Mouse (Mus musculus) common myeloid progenitor, adult 5-6 weeks (primary cell): ENCODE measurements around the gene 1110051M20Rik. TPM values are rescaled to one million over a fixed set of nuclear protein-coding genes. Genes with fewer than 3 reads are reported as not detected.

ENCODE experiments used
- ATAC-seq: replicated peaks from 2 replicates; pipeline ENCODE4 v1.8.0; 2016; ENCODE audit warnings: low read depth, mild to moderate bottlenecking, moderate TSS enrichment, inconsistent platforms; ENCODE audit not compliant: poor library complexity, severe bottlenecking
- total RNA-seq: library from RNA; stranded (forward); fragments of 200-1000, 187-1606 nt; gene quantifications from 2 replicates; pipeline ENCODE4 v1.2.3, GENCODE M21; 2017

1110051M20Rik gene
- total RNA-seq, 1 experiment from 2014 or later: 12.2 TPM

GRCm38 (mm10) chr2:91426321-91426720 is 18.2 kb downstream of the 1110051M20Rik start:
- ATAC-seq: no peak

DNA sequence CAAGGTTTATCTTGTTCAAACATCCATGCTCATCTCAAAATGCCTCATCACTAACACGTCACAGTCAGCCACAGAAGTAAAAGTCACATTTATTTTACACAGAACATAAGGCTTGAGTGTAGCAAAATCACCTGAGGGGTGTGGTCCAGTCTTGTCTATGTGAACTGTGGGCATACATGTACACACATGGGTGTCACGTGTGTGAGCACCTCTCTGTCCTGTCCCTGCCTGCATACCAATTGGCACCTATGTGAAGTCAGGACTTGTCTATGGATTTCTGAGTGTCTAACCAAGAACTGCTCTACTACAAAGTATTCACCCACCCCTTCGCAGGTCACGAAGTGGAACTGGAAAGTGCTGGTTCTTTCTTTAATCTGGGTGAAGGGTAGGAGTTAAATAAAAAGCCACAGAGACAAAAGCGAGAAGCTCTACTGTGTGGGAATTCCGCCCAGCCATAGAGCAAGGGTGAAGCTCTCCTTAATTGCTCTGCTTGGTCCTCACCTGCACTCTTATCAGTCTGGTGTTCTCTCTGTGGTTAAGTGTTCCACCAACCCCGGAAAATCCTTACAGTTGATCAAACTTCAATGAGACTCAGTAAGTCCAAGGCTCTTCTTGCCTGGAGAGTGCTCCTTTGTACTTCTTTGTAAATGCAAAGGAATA is 20.3 kb downstream of the 1110051M20Rik start:
- ATAC-seq: no peak

DNA sequence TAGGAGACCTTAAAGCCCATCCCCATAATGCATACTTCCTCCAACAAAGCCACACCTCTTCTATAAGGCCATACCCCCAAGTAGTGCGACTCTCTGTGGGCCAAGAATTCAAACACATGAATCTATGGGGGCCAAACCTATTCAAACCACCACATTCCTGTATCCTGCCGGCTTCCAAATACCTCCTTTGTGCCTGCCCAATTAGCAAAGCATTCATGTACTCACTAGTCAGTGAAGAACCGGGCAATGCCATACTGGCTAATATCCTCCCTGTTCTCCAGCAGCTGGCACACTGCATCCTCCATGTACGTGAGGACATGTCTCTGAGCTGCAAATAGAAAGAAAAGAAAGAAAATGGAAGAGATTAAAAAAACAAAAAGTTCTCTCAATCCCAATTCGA is 22.9 kb downstream of the 1110051M20Rik start:
- ATAC-seq: no peak

DNA sequence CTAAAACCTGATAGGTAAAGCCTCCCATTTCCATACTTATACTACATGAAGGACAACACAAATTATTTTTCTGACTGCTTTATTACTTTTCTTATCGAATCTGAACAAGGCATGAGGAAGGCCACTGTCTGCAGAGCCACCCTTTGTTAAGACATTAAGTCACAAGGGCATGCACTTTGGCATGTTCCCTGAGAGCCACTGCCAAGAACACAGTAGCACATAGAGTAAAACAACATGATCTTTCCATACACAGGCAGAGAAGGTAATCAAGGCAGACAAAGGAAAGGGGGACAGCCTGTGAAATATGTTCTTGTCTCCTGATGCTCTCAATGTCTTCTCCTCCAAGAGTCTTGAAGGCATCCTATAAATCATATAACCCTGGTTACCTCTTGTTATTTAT is 30.7 kb downstream of the 1110051M20Rik start:
- ATAC-seq: no peak

DNA sequence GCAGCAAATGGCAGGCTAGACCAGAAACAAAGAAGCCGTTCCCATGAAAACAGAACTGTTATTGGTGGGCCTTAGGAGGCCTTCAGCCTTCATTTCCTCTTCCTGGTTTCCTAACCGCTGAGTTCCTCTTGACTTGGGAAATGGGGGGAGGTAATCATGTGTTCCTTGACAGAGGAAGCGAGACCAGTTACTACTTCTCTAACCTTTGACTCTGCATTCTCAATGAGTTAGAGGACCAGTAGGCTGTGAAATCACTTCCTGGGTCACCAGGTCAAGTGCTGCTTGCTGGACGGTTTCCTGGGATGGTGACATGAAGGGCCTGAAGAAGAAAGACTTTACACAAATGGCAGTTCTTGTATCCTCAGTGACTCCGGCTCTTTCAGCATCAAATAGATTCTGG is 32.1 kb downstream of the 1110051M20Rik start:
- peak; percentile 83 for ATAC-seq

DNA sequence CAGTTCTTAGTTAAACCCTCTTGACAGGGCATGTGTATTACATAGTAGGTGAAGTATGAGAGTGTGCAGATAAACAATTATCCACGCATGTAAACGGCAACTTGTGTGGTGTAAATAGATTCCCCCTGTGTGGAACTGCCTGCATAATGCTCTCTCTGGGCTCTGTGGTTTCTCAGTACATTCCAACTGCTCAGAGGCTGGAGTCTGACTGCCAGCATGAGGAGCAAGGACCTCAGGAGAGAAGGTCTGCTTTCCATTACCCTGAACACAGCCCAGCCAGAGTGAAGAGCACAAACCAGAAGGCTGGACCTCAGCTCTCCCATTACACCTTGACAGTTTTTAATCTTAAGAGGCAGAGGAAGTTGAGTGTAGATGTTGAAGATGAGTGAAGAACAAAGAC is 33.0 kb downstream of the 1110051M20Rik start:
- ATAC-seq: no peak

- ATAC-seq: no peak
Measured at GRCm38 (mm10) chr2:91408031-91408430, 36.5 kb downstream of the 1110051M20Rik start.

- no peak for ATAC-seq
Measured at GRCm38 (mm10) chr2:91405071-91405470, 39.4 kb downstream of the 1110051M20Rik start.

GRCm38 (mm10) chr2:91399727-91400126 is 44.8 kb downstream of the 1110051M20Rik start:
- no peak for ATAC-seq

DNA sequence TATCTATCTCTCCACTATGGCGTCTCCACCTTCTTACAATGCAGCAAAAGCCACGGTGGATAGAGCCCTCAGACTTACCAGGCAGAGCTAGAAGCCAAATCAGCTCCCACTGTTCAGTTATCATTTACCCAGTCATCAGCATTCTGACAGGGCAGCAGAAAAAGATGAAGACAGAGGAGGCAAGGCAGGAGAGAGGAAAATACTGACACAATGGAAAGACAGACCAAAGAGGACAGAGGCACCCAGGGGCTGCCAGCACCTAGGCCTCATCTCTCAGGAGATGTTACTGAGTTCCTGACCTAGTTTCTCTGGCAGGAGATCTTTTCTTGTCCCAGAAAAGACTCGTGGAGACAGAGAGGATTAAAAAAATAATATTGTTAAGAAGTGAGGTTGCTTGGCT is 45.3 kb downstream of the 1110051M20Rik start:
- no peak for ATAC-seq

GRCm38 (mm10) chr2:91394078-91394477 is 50.4 kb downstream of the 1110051M20Rik start:
- no peak for ATAC-seq

DNA sequence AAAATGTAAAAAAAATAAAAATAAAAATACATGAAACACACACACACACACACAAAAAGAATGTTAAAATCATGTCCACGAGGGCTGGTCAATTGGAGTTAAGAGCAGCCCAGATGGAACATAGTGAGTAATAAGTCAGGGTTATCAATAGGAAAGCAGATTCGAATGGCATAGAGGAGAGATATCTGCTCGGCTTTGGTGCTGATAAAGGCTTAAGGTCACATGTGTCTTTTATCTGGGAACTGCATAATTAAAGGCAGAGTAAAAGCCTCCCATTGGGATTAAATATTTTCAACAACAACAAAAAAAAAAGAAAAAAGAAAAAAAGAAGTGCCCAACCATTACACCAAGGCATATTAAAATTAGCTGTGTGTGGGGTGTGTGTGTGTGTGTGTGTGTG is 55.8 kb downstream of the 1110051M20Rik start:
- no peak for ATAC-seq

- no peak for ATAC-seq
Measured at GRCm38 (mm10) chr2:91388281-91388680, 56.2 kb downstream of the 1110051M20Rik start.

GRCm38 (mm10) chr2:91387287-91387958 is 57.1 kb downstream of the 1110051M20Rik start:
- ATAC-seq: no peak

- ATAC-seq: no peak
Measured at GRCm38 (mm10) chr2:91386547-91387286, 57.8 kb downstream of the 1110051M20Rik start.

DNA sequence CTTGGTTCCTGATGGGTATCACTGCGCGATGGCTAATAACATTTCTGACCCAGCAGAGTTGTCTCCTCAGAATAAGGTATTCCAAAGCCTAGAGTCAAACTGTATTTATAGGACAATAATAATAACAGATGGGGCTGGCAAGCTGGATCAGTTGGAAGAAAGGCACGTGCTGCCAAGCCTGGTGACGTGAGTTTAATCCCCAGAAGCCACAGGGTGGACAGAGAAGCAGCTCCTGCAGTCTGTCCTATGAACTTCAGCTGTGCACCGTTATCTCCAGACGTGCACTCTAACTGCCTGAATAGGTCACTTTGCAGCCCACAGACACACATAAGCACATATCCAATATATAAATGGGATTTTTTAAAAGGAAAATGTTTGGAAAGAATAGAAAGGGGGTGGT is 61.2 kb downstream of the 1110051M20Rik start:
- no peak for ATAC-seq

DNA sequence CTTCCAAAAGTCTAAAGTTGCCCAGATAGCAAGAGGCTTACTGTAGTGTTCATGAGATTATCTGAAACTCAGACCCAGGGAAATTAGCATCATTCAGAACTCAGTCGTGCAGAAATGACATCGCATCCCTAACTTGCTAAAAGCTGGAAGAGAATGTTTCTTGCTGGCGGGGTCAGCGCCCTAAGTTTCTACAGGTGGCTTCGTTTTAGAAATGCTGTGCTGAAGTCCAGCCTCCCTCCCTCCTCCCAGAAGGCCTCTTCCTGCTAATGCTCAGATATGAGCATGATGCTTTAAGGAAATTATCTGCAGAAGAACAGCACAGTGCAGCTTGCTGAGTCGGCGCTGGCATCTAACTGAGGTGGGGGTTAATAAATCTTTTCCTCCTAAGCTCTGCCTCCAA is 67.5 kb downstream of the 1110051M20Rik start:
- no peak for ATAC-seq

DNA sequence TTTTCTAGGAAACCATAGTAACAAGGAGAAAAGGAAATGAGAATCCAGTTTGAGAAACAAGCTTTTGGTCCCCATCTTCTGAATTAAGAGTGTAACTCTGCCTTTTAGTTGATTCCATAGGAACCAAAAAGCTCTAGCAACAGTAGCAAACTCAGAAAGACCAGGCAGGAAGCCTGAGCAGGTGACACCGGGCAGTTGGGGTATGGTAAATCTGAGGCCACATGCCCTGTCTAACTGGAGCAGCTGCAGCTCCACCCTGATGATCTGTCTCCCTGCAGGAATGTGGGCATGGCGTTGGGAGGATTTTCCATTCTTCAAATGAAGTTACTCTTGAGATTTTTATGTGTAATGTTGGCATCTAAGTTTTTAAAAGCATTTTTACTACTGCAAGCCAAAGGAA is 74.2 kb downstream of the 1110051M20Rik start:
- ATAC-seq: no peak

DNA sequence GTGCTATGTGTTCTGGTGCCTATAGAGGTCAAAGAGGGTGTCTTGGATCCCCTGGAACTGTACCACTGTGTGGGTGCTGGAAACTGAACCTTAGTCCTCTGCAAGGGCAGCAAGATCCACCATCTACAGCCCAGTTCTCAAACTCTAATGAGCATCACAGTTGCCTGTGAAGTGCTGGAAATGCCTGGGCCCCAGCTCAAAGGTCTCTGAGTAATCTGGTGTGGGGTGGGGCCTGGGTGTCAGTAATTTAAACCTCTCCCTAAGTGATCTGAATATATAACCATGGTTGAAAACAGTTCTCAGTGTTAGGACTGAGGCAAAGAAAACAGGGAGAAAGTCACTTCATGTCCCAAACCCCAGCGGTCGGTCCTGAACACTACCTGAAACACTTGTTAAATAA is 81.2 kb downstream of the 1110051M20Rik start:
- no peak for ATAC-seq

- ATAC-seq: peak; percentile 65
Measured at GRCm38 (mm10) chr2:91361068-91361528, 83.4 kb downstream of the 1110051M20Rik start.

GRCm38 (mm10) chr2:91355767-91356166 is 88.7 kb downstream of the 1110051M20Rik start:
- ATAC-seq: no peak
